Mouse (Mus musculus) heart, postnatal 0 days (tissue): ENCODE measurements around the gene Ranbp3.

Source experiments
- CTCF ChIP-seq: IDR thresholded peaks from 2 replicates; pipeline ENCODE4 v1.5.1; 2016; ENCODE audit warnings: antibody characterized with exemption, control low read depth, low read depth
- EP300 ChIP-seq: IDR thresholded peaks from 2 replicates; pipeline ENCODE4 v1.6.1; 2016; ENCODE audit warnings: antibody characterized with exemption, low read depth

GRCm38 (mm10) chr17:56728117-56728516, 55.0 kb downstream of the Ranbp3 start:
- TF ChIP-seq EP300 = no peak
- no peak for TF ChIP-seq CTCF
